Mouse (Mus musculus) kidney, adult 2 months (tissue): ENCODE measurements at regions not wholly inside any gene's neighbourhood (a gene's known extent, or its start where the extent isn't known, plus 50 kb on each side); places are given as distances from the start of the nearest gene placed in this dataset.

ENCODE experiments used
- CTCF ChIP-seq: fragments of 200-500 bp; conservative IDR thresholded peaks from 2 replicates; pipeline ENCODE4 v1.5.1; 2011; ENCODE audit warnings: low read depth, mild to moderate bottlenecking, control low read depth, low read length, moderate library complexity, mixed read lengths; ENCODE audit not compliant: insufficient read depth, insufficient read length
- POLR2A ChIP-seq: fragments of 200-500 bp; IDR thresholded peaks from one replicate; pipeline ENCODE4 v1.6.1; 2011; ENCODE audit warnings: low read depth, low read length, control low read depth

- TF ChIP-seq CTCF (no peak), POLR2A (no peak)
Measured at GRCm38 (mm10) chr19:60138881-60139280, 87.6 kb downstream of the Fam204a start.
